Mouse (Mus musculus) erythroblast, embryonic 14.5 days (primary cell): Measurements from ENCODE around the gene Nckap5.

Experiments used
- GATA1 ChIP-seq: IDR thresholded peaks from 2 replicates; pipeline ENCODE4 v1.6.1; 2012; ENCODE audit warnings: low read length, inconsistent platforms, mixed read lengths
- TAL1 ChIP-seq: IDR thresholded peaks from 3 replicates; pipeline ENCODE4 v1.6.1; 2012; ENCODE audit warnings: low read length, inconsistent platforms, mixed read lengths

- no peak for TF ChIP-seq GATA1
- TF ChIP-seq TAL1: no peak
Measured at GRCm38 (mm10) chr1:125893158-125893557, 937.4 kb downstream of the Nckap5 start.
